Mouse (Mus musculus): ENCODE measurements around the gene Tfdp1.

The Tfdp1 gene

GRCm38 (mm10) chr8:13419111-13419639 lies 80.6 kb downstream of the Tfdp1 start:
- no peak for DNase-seq (ENCODE audit: low read depth, low spot score)

GRCm38 (mm10) chr8:13420970-13421369 lies 82.4 kb downstream of the Tfdp1 start:
- DNase-seq (ENCODE audit: low read depth, low spot score) = no peak

GRCm38 (mm10) chr8:13427351-13427750 lies 88.8 kb downstream of the Tfdp1 start:
- DNase-seq (ENCODE audit: low read depth, low spot score) = no peak

All from ZHBTc4 (cell line).